Mouse (Mus musculus) WW6 (cell line): ENCODE results near the gene Ints12.

Source experiments
- DNase-seq: peaks from one replicate; pipeline ENCODE4 v3.0.0-alpha.2; 2013; ENCODE audit warnings: low read depth, low spot score

Ints12 gene

DNA sequence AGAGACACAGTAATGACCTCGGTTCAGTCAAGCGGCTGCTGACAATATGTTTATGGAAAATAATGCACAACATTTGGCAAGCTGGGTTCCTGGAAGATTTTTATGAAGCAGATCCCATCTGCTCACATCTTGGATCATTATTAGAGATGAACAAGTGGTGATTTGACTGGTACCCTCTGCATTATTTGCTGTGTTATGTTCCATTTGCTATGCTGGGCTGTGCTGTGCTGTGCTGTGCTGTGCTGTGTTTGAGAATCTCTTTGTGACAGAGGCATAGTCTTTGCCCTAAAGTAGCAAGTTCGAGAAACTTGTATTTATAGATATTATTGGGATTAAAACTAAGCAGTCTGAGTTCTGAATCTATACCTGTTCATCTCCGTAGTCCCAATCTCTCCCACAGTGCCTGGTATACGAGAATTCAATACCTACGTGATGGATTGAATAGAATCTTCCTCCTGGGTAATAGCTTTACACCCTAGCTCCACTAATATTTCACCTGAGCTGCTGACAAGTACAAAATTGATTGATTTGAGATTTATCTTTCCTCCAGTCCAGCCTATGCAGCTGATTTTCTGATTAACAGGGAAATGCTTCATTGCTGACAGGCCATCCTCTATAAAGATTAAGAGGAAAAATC is 53.0 kb downstream of the Ints12 start:
- no peak for DNase-seq

DNA sequence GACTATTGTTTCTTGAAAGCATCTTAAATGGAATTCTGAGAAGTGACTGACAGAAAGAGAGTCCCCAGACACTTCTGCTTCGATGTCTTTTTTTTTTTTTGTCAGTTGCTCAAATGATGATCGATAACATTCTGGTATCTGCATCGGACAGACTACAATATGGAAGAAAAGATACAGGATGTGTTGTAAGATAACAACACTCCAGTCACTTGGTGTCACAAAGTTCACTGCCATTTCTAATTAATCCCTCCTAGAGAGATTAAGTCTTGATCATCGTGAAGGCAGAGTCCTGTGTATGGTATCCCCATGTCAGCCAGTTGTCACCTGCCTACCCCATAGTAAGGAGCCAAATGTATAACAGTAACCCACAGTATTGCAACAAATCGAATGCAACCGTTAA is 60.0 kb downstream of the Ints12 start:
- no peak for DNase-seq

- no peak for DNase-seq
Observed at GRCm38 (mm10) chr3:133152831-133153230, 61.2 kb downstream of the Ints12 start.

GRCm38 (mm10) chr3:133153629-133154028 is 62.0 kb downstream of the Ints12 start:
- no peak for DNase-seq

DNA sequence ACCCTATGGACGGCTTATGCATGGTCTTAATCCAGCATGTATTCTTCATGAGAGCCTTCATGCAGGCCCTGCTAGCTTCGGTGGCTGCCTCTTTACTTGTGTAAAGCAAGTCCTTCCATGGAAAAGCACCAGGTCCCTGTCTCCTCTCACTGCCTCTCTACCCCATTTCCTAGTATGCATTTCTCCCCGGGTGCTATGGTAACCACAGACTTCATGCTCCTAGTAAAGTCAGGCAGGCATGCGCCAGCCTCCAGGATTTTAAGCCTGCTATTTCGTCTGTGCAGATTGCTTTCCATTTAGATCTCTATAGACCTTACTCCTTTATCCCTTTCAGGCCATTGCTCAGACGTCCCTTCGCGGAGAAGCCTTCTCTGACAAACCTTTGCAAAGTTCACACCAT is 63.0 kb downstream of the Ints12 start:
- no peak for DNase-seq

DNA sequence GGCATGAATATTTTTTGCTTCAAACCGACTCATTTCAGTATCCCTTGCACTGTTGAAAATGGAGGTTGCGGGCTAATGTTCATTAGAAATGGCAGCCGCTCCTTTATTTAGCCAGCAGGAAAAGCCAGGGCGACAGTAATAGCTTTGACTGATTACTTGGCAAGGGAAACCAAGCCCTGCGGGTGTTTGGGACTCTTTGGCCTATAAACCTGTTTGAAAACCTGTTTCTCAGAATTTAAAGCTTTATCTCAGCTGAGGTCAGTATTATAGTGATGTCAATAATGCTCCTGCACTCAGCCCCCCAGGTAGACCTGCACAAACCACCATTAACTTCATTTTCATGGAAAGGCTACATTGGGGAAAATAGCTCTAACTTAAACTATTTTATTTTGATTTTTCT is 66.6 kb downstream of the Ints12 start:
- no peak for DNase-seq
